Mouse (Mus musculus): ENCODE measurements around the gene Tmem246. TPM values are rescaled to one million over a fixed set of nuclear protein-coding genes. Genes with fewer than 3 reads are reported as not detected.
"Not testable (repeated sequence)": the region's sequence is repeated elsewhere in the genome, so short reads cannot be mapped to it uniquely, and the experiment has no call there.

Tmem246 gene
- 10 to 100 TPM; 69.6 to 72.4 TPM for total RNA-seq (2021)
- long read RNA-seq, experiment 1, transcript Tmem246-202 (2 exons, 748 nt), result minor isoform, 40 of 115 reads
- long read RNA-seq, experiment 1, transcript Tmem246-201 (2 exons, 2,989 nt), result major isoform, 62 of 115 reads
- long read RNA-seq, experiment 1, partial matches to known transcripts, result 0 of 115 reads
- long read RNA-seq, experiment 1, other reads (novel, unspliced or antisense), result 13 of 115 reads
- long read RNA-seq, experiment 2, transcript Tmem246-201 (2 exons, 2,989 nt), result major isoform, 72 of 145 reads
- long read RNA-seq, experiment 2, transcript Tmem246-202 (2 exons, 748 nt), result minor isoform, 59 of 145 reads
- long read RNA-seq, experiment 2, partial matches to known transcripts, result 0 of 145 reads
- long read RNA-seq, experiment 2, other reads (novel, unspliced or antisense), result 14 of 145 reads

- peak within 1 kb of the TSS; percentile 63 for H3K4me3 ChIP-seq
These were observed at the start of gene Tmem246 for GRCm38 (mm10) chr4:49597183-49598100. Gene Tmem246, minus strand, starts transcription at chr4:49597876.

GRCm38 (mm10) chr4:49639913-49640312 is 42.2 kb upstream of the Tmem246 start:
- no peak for DNase-seq (ENCODE audit: low spot score in 2 of 2)
- Histone ChIP-seq H3K4me3 (no peak overlapping the region), H3K27ac (no peak overlapping the region)
- peak; percentile 36 for TF ChIP-seq CTCF (conservative IDR thresholded peaks at IDR 0.05)

More at GRCm38 (mm10) chr4:49597183-49598100, at the start of gene Tmem246:
- H3K27ac ChIP-seq, result peak within 1 kb of the TSS; percentile 99
- no peak; the same call in 1 of the 2 replicates for TF ChIP-seq CTCF (conservative IDR thresholded peaks at IDR 0.05)
- DNase-seq (ENCODE audit: low spot score in 2 of 2), result peak; percentile 66 to 70

- Histone ChIP-seq H3K27ac (no peak overlapping the region), H3K4me3 (no peak overlapping the region)
- DNase-seq (ENCODE audit: low spot score in 2 of 2), result no peak
- TF ChIP-seq CTCF (conservative IDR thresholded peaks at IDR 0.05), result no peak
These were observed 40.1 kb upstream of the Tmem246 start for GRCm38 (mm10) chr4:49637821-49638220.

GRCm38 (mm10) chr4:49632139-49632481 is 34.4 kb upstream of the Tmem246 start:
- TF ChIP-seq CTCF (conservative IDR thresholded peaks at IDR 0.05), result 0 out of 2 replicates have a peak, but pooled peaks have one; percentile 2
- no peak for DNase-seq (ENCODE audit: low spot score in 2 of 2)
- Histone ChIP-seq H3K27ac (peak overlapping the region; percentile 82), H3K4me3 (peak overlapping the region; percentile 98)

- DNase-seq (ENCODE audit: low spot score in 2 of 2), result peak; percentile 97 to 98
- TF ChIP-seq CTCF (conservative IDR thresholded peaks at IDR 0.05), result peak; percentile 14; the same call in 1 of the 2 replicates
- peak within 1 kb of the TSS; percentile 98 for H3K4me3 ChIP-seq
- peak within 1 kb of the TSS; percentile 82 for H3K27ac ChIP-seq
These were observed 33.9 kb upstream of the Tmem246 start, which contains the start of gene Rnf20 for GRCm38 (mm10) chr4:49631319-49632138. Gene Rnf20, plus strand, starts transcription at chr4:49632006.

GRCm38 (mm10) chr4:49628941-49629340 is 31.3 kb upstream of the Tmem246 start:
- DNase-seq (ENCODE audit: low spot score in 2 of 2), result no peak
- Histone ChIP-seq H3K27ac (no peak overlapping the region), H3K4me3 (no peak overlapping the region)
- TF ChIP-seq CTCF (conservative IDR thresholded peaks at IDR 0.05), result no peak

- Histone ChIP-seq H3K4me3 (no peak overlapping the region), H3K27ac (no peak overlapping the region)
- TF ChIP-seq CTCF (conservative IDR thresholded peaks at IDR 0.05), result peak; percentile 93
- DNase-seq (ENCODE audit: low spot score in 2 of 2), result peak; percentile 79 to 85
These were observed 29.3 kb upstream of the Tmem246 start for GRCm38 (mm10) chr4:49626973-49627372.

GRCm38 (mm10) chr4:49624969-49625368 is 27.3 kb upstream of the Tmem246 start:
- H3K27ac ChIP-seq; H3K4me3 ChIP-seq; DNase-seq (ENCODE audit: low spot score in 2 of 2): not testable (repeated sequence)

- no peak for TF ChIP-seq CTCF (conservative IDR thresholded peaks at IDR 0.05)
- no peak for DNase-seq (ENCODE audit: low spot score in 2 of 2)
- no peak overlapping the region for H3K27ac ChIP-seq
These were observed 26.2 kb upstream of the Tmem246 start for GRCm38 (mm10) chr4:49623916-49624315.

GRCm38 (mm10) chr4:49622272-49622671 is 24.6 kb upstream of the Tmem246 start:
- H3K4me3 ChIP-seq, result no peak overlapping the region
- DNase-seq (ENCODE audit: low spot score in 2 of 2), result no peak
- TF ChIP-seq CTCF (conservative IDR thresholded peaks at IDR 0.05), result no peak
- H3K27ac ChIP-seq, result no peak overlapping the region

More at GRCm38 (mm10) chr4:49623916-49624315, 26.2 kb upstream of the Tmem246 start:
- no peak overlapping the region for H3K4me3 ChIP-seq

GRCm38 (mm10) chr4:49619861-49620260 is 22.2 kb upstream of the Tmem246 start:
- H3K27ac ChIP-seq; H3K4me3 ChIP-seq; DNase-seq (ENCODE audit: low spot score in 2 of 2): not testable (repeated sequence)

GRCm38 (mm10) chr4:49616924-49617323 is 19.2 kb upstream of the Tmem246 start:
- no peak for TF ChIP-seq CTCF (conservative IDR thresholded peaks at IDR 0.05)
- H3K27ac ChIP-seq, result no peak overlapping the region

More at GRCm38 (mm10) chr4:49616924-49617323, 19.2 kb upstream of the Tmem246 start:
- no peak overlapping the region for H3K4me3 ChIP-seq
- no peak for DNase-seq (ENCODE audit: low spot score in 2 of 2)
